Mouse (Mus musculus) cerebral cortex, adult 2 months (tissue): Measurements from ENCODE around the gene Col16a1.

Source experiments
- WGBS: fragments of 180-500 bp; shearing (Covaris S2); methylation state at CpG from one replicate; pipeline ENCODE4 v1.1.7; 2018; 5-methylcytosine and 5-hydroxymethylcytosine counted together

Gene Col16a1

GRCm38 (mm10) chr4:130084331-130084945 is 36.8 kb downstream of the Col16a1 start:
- 54% methylated on average over 7 of the region's 7 CpGs for WGBS

- 76% methylated on average over 12 of the region's 12 CpGs for WGBS
Measured at GRCm38 (mm10) chr4:130085246-130085820, 37.7 kb downstream of the Col16a1 start.

- 10% methylated on average over 7 of the region's 7 CpGs for WGBS
Measured at GRCm38 (mm10) chr4:130087293-130087692, 39.7 kb downstream of the Col16a1 start.

- 76% methylated on average over 3 of the region's 3 CpGs for WGBS
Measured at GRCm38 (mm10) chr4:130095137-130095536, 47.5 kb downstream of the Col16a1 start.

- WGBS, result 32% methylated on average over 8 of the region's 8 CpGs
Measured at GRCm38 (mm10) chr4:130101183-130101582, 53.5 kb downstream of the Col16a1 start.

- WGBS, result 25% methylated on average over 6 of the region's 6 CpGs
Measured at GRCm38 (mm10) chr4:130102111-130102651, 54.5 kb downstream of the Col16a1 start, which contains the start of gene Pef1. Gene Pef1 (plus strand): TSS chr4:130102558.

GRCm38 (mm10) chr4:130103632-130104031 is 56.0 kb downstream of the Col16a1 start:
- 85% methylated on average over 12 of the region's 12 CpGs for WGBS

- WGBS, result 75% methylated on average over 4 of the region's 4 CpGs
Measured at GRCm38 (mm10) chr4:130104584-130104983, 56.9 kb downstream of the Col16a1 start.

GRCm38 (mm10) chr4:130107065-130107443 is 59.4 kb downstream of the Col16a1 start:
- WGBS, result 11% methylated on average over 14 of the region's 14 CpGs

- under 1% methylated on average over 39 of the region's 39 CpGs for WGBS
Measured at GRCm38 (mm10) chr4:130107444-130108131, 59.9 kb downstream of the Col16a1 start.

GRCm38 (mm10) chr4:130108929-130109328 is 61.3 kb downstream of the Col16a1 start:
- 82% methylated on average over 3 of the region's 3 CpGs for WGBS

GRCm38 (mm10) chr4:130109666-130110065 is 62.0 kb downstream of the Col16a1 start:
- whole genome bisulfite sequencing, result 71% methylated on average over 9 of the region's 9 CpGs

- WGBS, result 55% methylated on average over 7 of the region's 7 CpGs
Measured at GRCm38 (mm10) chr4:130110091-130110490, 62.5 kb downstream of the Col16a1 start.

GRCm38 (mm10) chr4:130112299-130112698 is 64.7 kb downstream of the Col16a1 start:
- 61% methylated on average over 7 of the region's 7 CpGs for WGBS

- 65% methylated on average over 1 of the region's 1 CpGs for WGBS
Measured at GRCm38 (mm10) chr4:130112732-130113131, 65.1 kb downstream of the Col16a1 start.

GRCm38 (mm10) chr4:130120752-130121151 is 73.1 kb downstream of the Col16a1 start:
- 82% methylated on average over 4 of the region's 4 CpGs for WGBS

GRCm38 (mm10) chr4:130121560-130121959 is 73.9 kb downstream of the Col16a1 start:
- 76% methylated on average over 8 of the region's 8 CpGs for WGBS

- 77% methylated on average over 5 of the region's 5 CpGs for WGBS
Measured at GRCm38 (mm10) chr4:130123020-130123419, 75.4 kb downstream of the Col16a1 start.

GRCm38 (mm10) chr4:130124110-130124509 is 76.5 kb downstream of the Col16a1 start:
- WGBS, result 95% methylated on average over 4 of the region's 4 CpGs

GRCm38 (mm10) chr4:130125164-130125563 is 77.5 kb downstream of the Col16a1 start:
- WGBS, result 81% methylated on average over 6 of the region's 6 CpGs

GRCm38 (mm10) chr4:130125935-130126334 is 78.3 kb downstream of the Col16a1 start:
- 78% methylated on average over 5 of the region's 5 CpGs for WGBS

- WGBS, result 80% methylated on average over 5 of the region's 5 CpGs
Measured at GRCm38 (mm10) chr4:130128907-130129306, 81.3 kb downstream of the Col16a1 start.

- WGBS, result 68% methylated on average over 10 of the region's 10 CpGs
Measured at GRCm38 (mm10) chr4:130130082-130130481, 82.4 kb downstream of the Col16a1 start.
